Mouse (Mus musculus) urinary bladder, postnatal 25 days (tissue): ENCODE measurements around the gene Alkbh4.
A peak's percentile ranks its signal among the peaks of the same experiment; 100 is the strongest.

Experiments used
- DNase-seq: peaks from one replicate; pipeline ENCODE4 v3.0.0; 2022; ENCODE audit warnings: low spot score

Gene Alkbh4

DNA sequence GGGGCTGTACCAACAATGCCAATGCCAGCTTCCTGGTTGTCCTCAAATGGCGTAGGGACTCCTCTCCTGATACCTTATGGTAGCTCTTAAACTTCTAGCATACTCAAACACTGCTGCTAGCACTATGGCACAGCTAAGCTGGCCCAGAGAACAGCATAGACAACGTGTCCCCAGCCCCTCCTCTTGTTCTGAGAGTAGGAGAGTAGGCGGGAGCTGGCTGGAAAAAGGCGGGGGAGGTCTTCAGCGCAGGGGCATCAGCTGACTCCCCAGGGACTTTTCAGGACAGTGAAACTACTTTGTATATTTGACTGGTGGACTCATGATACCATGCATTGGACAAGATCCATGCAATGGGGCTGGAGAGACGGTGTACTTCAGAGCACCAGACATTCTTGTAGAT is 46.1 kb downstream of the Alkbh4 start:
- DNase-seq: no peak

DNA sequence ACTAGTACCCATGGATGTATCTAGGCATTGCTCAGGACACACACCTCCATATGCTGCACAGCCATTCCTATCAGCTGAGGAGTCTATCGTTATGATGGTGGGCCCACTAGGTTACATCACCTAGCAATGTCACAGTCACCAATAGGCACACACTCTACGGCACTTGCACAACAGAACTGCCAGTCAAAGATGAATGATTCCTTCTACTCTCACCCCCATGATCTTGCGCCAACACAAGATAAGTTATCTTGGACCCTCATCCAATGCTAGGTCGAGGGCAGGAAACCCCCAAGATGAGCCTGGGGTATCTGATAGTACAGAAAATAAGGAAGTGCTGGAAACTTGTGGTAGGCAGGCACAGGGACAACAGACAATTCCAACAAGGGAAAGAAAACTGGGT is 46.9 kb downstream of the Alkbh4 start:
- no peak for DNase-seq

DNA sequence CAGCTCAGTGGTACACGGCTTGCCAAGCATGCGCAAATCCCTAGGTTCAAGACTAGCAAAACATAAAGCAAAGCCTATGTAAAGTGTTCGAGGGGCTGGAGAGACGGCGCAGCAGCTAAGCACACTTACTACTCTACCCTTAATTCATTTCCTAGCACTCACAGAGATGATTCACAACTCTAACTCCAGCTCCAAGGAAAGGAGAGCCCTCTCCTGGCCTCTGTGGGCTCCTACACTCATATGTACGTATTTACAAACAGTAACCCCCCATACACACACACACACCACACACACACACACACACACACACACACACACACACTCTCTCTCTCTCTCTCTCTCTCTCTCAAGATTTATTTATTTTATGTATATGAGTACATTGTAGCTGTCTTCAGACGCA is 47.8 kb downstream of the Alkbh4 start:
- DNase-seq: no peak

DNA sequence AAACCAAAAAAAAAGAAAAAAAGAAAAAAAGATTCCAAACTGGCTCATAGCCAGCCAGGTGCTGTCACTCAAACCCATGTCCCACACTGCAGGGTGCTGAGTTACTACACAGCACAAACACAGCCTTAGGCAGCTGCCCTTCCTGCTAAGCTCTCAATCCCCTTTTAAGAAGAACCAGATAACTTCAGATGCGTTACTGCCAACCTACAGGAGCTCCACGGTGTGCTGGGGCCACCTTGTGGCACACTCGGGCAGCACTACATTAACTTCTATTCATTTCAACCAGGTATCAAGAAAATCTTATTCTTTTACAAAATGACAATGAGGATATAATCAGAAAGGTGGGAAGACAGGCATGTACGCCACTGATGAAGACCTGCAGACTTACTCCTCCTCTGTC is 50.8 kb downstream of the Alkbh4 start:
- DNase-seq: peak; percentile 39
